Mouse (Mus musculus) olfactory bulb, adult 2 months (tissue): ENCODE measurements around the gene Defb29.

Source experiments
- CTCF ChIP-seq: fragments of 200-500 bp; IDR thresholded peaks from 2 replicates; pipeline ENCODE4 v1.5.1; 2012; ENCODE audit warnings: low read depth, mild to moderate bottlenecking, low read length, moderate library complexity; ENCODE audit not compliant: insufficient read depth
- POLR2A ChIP-seq: fragments of 200-500 bp; IDR thresholded peaks from 2 replicates; pipeline ENCODE4 v1.6.1; 2012; ENCODE audit warnings: mild to moderate bottlenecking, low read depth, low read length, moderate library complexity; ENCODE audit not compliant: insufficient read depth

- TF ChIP-seq CTCF (0 out of 2 replicates have a peak, but pooled peaks have one; percentile 11), POLR2A (no peak)
Measured at GRCm38 (mm10) chr2:152544691-152545090, 4.8 kb upstream of the Defb29 start.
